Mouse (Mus musculus): Measurements from ENCODE around the gene AL607142.1. TPM values are rescaled to one million over a fixed set of nuclear protein-coding genes. Genes with fewer than 3 reads are reported as not detected.

AL607142.1 gene
- polyA plus RNA-seq, 1 experiment from 2014 or later: not detected

- no peaks in the 10 kb centered on the region for H3K9me3 ChIP-seq (ENCODE audit: low read depth, low read length)
- H3K9ac ChIP-seq: no peak overlapping the region
- no peak overlapping the region for H3K27ac ChIP-seq (ENCODE audit: low read depth)
- TF ChIP-seq CTCF (IDR thresholded peaks at IDR 0.05; ENCODE audit: low read depth): no peak
- WGBS: 73% methylated on average over 6 of the region's 6 CpGs
- DNase-seq (no peak), ATAC-seq (ENCODE audit: insufficient read depth) (no peak)
- H3K4me2 ChIP-seq: no peak overlapping the region
- H3K4me3 ChIP-seq (ENCODE audit: low read depth, low read length): no peak overlapping the region
- H3K36me3 ChIP-seq (ENCODE audit: insufficient read depth): no peaks in the 10 kb centered on the region
- H3K27me3 ChIP-seq (ENCODE audit: insufficient read depth, low read length): no peaks in the 10 kb centered on the region
- H3K4me1 ChIP-seq (ENCODE audit: insufficient read depth): no peaks in the 10 kb centered on the region
Measured at GRCm38 (mm10) chr4:120124656-120125055, 59.9 kb downstream of the AL607142.1 start.

GRCm38 (mm10) chr4:120126047-120126446 lies 61.3 kb downstream of the AL607142.1 start:
- H3K4me1 ChIP-seq (ENCODE audit: insufficient read depth): no peaks in the 10 kb centered on the region
- TF ChIP-seq CTCF (IDR thresholded peaks at IDR 0.05; ENCODE audit: low read depth): no peak
- WGBS: 76% methylated on average over 6 of the region's 6 CpGs
- no peaks in the 10 kb centered on the region for H3K9me3 ChIP-seq (ENCODE audit: low read depth, low read length)
- no peak overlapping the region for H3K4me3 ChIP-seq (ENCODE audit: low read depth, low read length)
- no peaks in the 10 kb centered on the region for H3K36me3 ChIP-seq (ENCODE audit: insufficient read depth)
- no peak overlapping the region for H3K9ac ChIP-seq
- no peaks in the 10 kb centered on the region for H3K27me3 ChIP-seq (ENCODE audit: insufficient read depth, low read length)
- no peak overlapping the region for H3K27ac ChIP-seq (ENCODE audit: low read depth)
- ATAC-seq (ENCODE audit: insufficient read depth) (no peak), DNase-seq (no peak)
- H3K4me2 ChIP-seq: no peak overlapping the region

- 0 out of 2 replicates have a peak, but pooled peaks cover 3% of the 10 kb centered on the region for H3K4me1 ChIP-seq (ENCODE audit: insufficient read depth)
- DNase-seq (no peak), ATAC-seq (ENCODE audit: insufficient read depth) (no peak)
- no peaks in the 10 kb centered on the region for H3K9me3 ChIP-seq (ENCODE audit: low read depth, low read length)
- 82% methylated on average over 3 of the region's 3 CpGs for WGBS
- H3K9ac ChIP-seq: no peak overlapping the region
- H3K27me3 ChIP-seq (ENCODE audit: insufficient read depth, low read length): no peaks in the 10 kb centered on the region
- no peaks in the 10 kb centered on the region for H3K36me3 ChIP-seq (ENCODE audit: insufficient read depth)
- no peak overlapping the region for H3K27ac ChIP-seq (ENCODE audit: low read depth)
- no peak overlapping the region for H3K4me2 ChIP-seq
- no peak overlapping the region for H3K4me3 ChIP-seq (ENCODE audit: low read depth, low read length)
- no peak for TF ChIP-seq CTCF (IDR thresholded peaks at IDR 0.05; ENCODE audit: low read depth)
Measured at GRCm38 (mm10) chr4:120127333-120127732, 62.5 kb downstream of the AL607142.1 start.

GRCm38 (mm10) chr4:120128033-120128432 lies 63.2 kb downstream of the AL607142.1 start:
- no peaks in the 10 kb centered on the region for H3K27me3 ChIP-seq (ENCODE audit: insufficient read depth, low read length)
- no peaks in the 10 kb centered on the region for H3K36me3 ChIP-seq (ENCODE audit: insufficient read depth)
- H3K4me2 ChIP-seq: no peak overlapping the region
- WGBS: 63% methylated on average over 4 of the region's 4 CpGs
- no peak for TF ChIP-seq CTCF (IDR thresholded peaks at IDR 0.05; ENCODE audit: low read depth)
- H3K4me3 ChIP-seq (ENCODE audit: low read depth, low read length): no peak overlapping the region
- H3K9me3 ChIP-seq (ENCODE audit: low read depth, low read length): no peaks in the 10 kb centered on the region
- no peak for ATAC-seq (ENCODE audit: insufficient read depth)
- peak; percentile 11 for DNase-seq
- H3K9ac ChIP-seq: no peak overlapping the region
- 0 out of 2 replicates have a peak, but pooled peaks cover 3% of the 10 kb centered on the region for H3K4me1 ChIP-seq (ENCODE audit: insufficient read depth)
- H3K27ac ChIP-seq (ENCODE audit: low read depth): no peak overlapping the region

- no peak overlapping the region for H3K27ac ChIP-seq (ENCODE audit: low read depth)
- 0 out of 2 replicates have a peak, but pooled peaks cover 3% of the 10 kb centered on the region for H3K4me1 ChIP-seq (ENCODE audit: insufficient read depth)
- no peaks in the 10 kb centered on the region for H3K9me3 ChIP-seq (ENCODE audit: low read depth, low read length)
- H3K9ac ChIP-seq: no peak overlapping the region
- 35% methylated on average over 4 of the region's 4 CpGs for WGBS
- H3K4me3 ChIP-seq (ENCODE audit: low read depth, low read length): no peak overlapping the region
- DNase-seq (peak; percentile 86), ATAC-seq (ENCODE audit: insufficient read depth) (peak; percentile 58)
- no peaks in the 10 kb centered on the region for H3K36me3 ChIP-seq (ENCODE audit: insufficient read depth)
- TF ChIP-seq CTCF (IDR thresholded peaks at IDR 0.05; ENCODE audit: low read depth): peak; percentile 96
- H3K27me3 ChIP-seq (ENCODE audit: insufficient read depth, low read length): no peaks in the 10 kb centered on the region
- H3K4me2 ChIP-seq: no peak overlapping the region
Measured at GRCm38 (mm10) chr4:120129233-120129885, 64.6 kb downstream of the AL607142.1 start.

GRCm38 (mm10) chr4:120130926-120131325 lies 66.1 kb downstream of the AL607142.1 start:
- Histone ChIP-seq H3K4me2 (no peak overlapping the region), H3K9me3 (ENCODE audit: low read depth, low read length) (no peaks in the 10 kb centered on the region), H3K9ac (no peak overlapping the region), H3K36me3 (ENCODE audit: insufficient read depth) (no peaks in the 10 kb centered on the region), H3K27ac (ENCODE audit: low read depth) (no peak overlapping the region), H3K4me1 (ENCODE audit: insufficient read depth) (0 out of 2 replicates have a peak, but pooled peaks cover 3% of the 10 kb centered on the region), H3K4me3 (ENCODE audit: low read depth, low read length) (no peak overlapping the region), H3K27me3 (ENCODE audit: insufficient read depth, low read length) (no peaks in the 10 kb centered on the region)
- no peak for TF ChIP-seq CTCF (IDR thresholded peaks at IDR 0.05; ENCODE audit: low read depth)
- WGBS: 69% methylated on average over 4 of the region's 4 CpGs
- no peak for DNase-seq
- no peak for ATAC-seq (ENCODE audit: insufficient read depth)

- Histone ChIP-seq H3K9ac (no peak overlapping the region), H3K4me3 (ENCODE audit: low read depth, low read length) (no peak overlapping the region), H3K4me1 (ENCODE audit: insufficient read depth) (0 out of 2 replicates have a peak, but pooled peaks cover 3% of the 10 kb centered on the region), H3K9me3 (ENCODE audit: low read depth, low read length) (no peaks in the 10 kb centered on the region), H3K27ac (ENCODE audit: low read depth) (no peak overlapping the region), H3K4me2 (no peak overlapping the region), H3K27me3 (ENCODE audit: insufficient read depth, low read length) (no peaks in the 10 kb centered on the region), H3K36me3 (ENCODE audit: insufficient read depth) (no peaks in the 10 kb centered on the region)
- no peak for TF ChIP-seq CTCF (IDR thresholded peaks at IDR 0.05; ENCODE audit: low read depth)
- ATAC-seq (ENCODE audit: insufficient read depth) (peak; percentile 26; the same call in 1 of the 2 replicates), DNase-seq (peak; percentile 79)
- 65% methylated on average over 24 of the region's 24 CpGs for WGBS
Measured at GRCm38 (mm10) chr4:120131441-120132220, 66.8 kb downstream of the AL607142.1 start.
